Mouse (Mus musculus) C2C12 (cell line): ENCODE measurements around the gene Cdan1. TPM values are rescaled to one million over a fixed set of nuclear protein-coding genes. Genes with fewer than 3 reads are reported as not detected.

Experiments used
- H3K27me3 ChIP-seq: one replicate; pipeline ENCODE4 v1.6.1; 2011; ENCODE audit not compliant: control insufficient read depth, insufficient read depth, insufficient read length
- H3K36me3 ChIP-seq: one replicate; pipeline ENCODE4 v1.6.1; 2011; ENCODE audit not compliant: control insufficient read depth, insufficient read depth
- H3K4me3 ChIP-seq: one replicate; pipeline ENCODE4 v1.5.1; 2011; ENCODE audit warnings: mild to moderate bottlenecking, control low read depth; ENCODE audit not compliant: poor library complexity, insufficient read depth, severe bottlenecking
- H3K79me2 ChIP-seq: one replicate; pipeline ENCODE4 v1.6.1; 2011; ENCODE audit not compliant: control insufficient read depth, insufficient read depth
- H3K79me3 ChIP-seq: one replicate; pipeline ENCODE4 v1.6.1; 2011; ENCODE audit warnings: low read depth, control low read depth
- H3ac ChIP-seq: one replicate; pipeline ENCODE3; 2011; ENCODE audit warnings: low read depth; ENCODE audit not compliant: control insufficient read depth, insufficient read length
- CEBPB ChIP-seq: IDR thresholded peaks from one replicate; pipeline ENCODE4 v1.6.1; 2011; ENCODE audit warnings: low read depth, mild to moderate bottlenecking, control low read depth, moderate library complexity
- CTCF ChIP-seq: IDR thresholded peaks from one replicate; pipeline ENCODE4 v1.5.1; 2011; ENCODE audit not compliant: control insufficient read depth, insufficient read depth, insufficient read length
- FOSL1 ChIP-seq: IDR thresholded peaks from one replicate; pipeline ENCODE4 v1.8.0; 2011; ENCODE audit warnings: mild to moderate bottlenecking, low read length; ENCODE audit not compliant: poor library complexity, insufficient read depth, severe bottlenecking
- MAX ChIP-seq: IDR thresholded peaks from one replicate; pipeline ENCODE4 v1.6.1; 2011; ENCODE audit warnings: mild to moderate bottlenecking, control low read depth
- MYOD1 ChIP-seq: IDR thresholded peaks from one replicate; pipeline ENCODE4 v1.6.1; 2011; ENCODE audit warnings: low read depth; ENCODE audit not compliant: control insufficient read depth, insufficient read length
- MYOG ChIP-seq: IDR thresholded peaks from one replicate; pipeline ENCODE4 v1.6.1; 2011; ENCODE audit not compliant: control insufficient read depth, insufficient read length; ENCODE audit errors: extremely low read depth
- USF1 ChIP-seq: IDR thresholded peaks from one replicate; pipeline ENCODE4 v1.6.1; 2011; ENCODE audit warnings: low read depth, mild to moderate bottlenecking, control low read depth, moderate library complexity
- long read RNA-seq, 2 experiments: library from polyadenylated mRNA; unstranded; transcript quantifications; one replicate each; pipeline ENCODE4 v2.0.0; 2019 to 2020
- polyA plus RNA-seq: library from polyadenylated mRNA; unstranded; fragments of >200 nt; fragmentation: generic; extraction: Trizol; gene quantifications from one replicate; pipeline ENCODE4 v1.2.1, GENCODE M21; 2012; ENCODE audit warnings: missing spikeins

The Cdan1 gene
- polyA plus RNA-seq, result 6.5 TPM
- long read RNA-seq, experiment 1, partial matches to known transcripts, result 1 of 1 reads
- long read RNA-seq, experiment 1, other reads (novel, unspliced or antisense), result 0 of 1 reads
- long read RNA-seq, experiment 2, partial matches to known transcripts, result 3 of 5 reads
- long read RNA-seq, experiment 2, other reads (novel, unspliced or antisense), result 2 of 5 reads

DNA sequence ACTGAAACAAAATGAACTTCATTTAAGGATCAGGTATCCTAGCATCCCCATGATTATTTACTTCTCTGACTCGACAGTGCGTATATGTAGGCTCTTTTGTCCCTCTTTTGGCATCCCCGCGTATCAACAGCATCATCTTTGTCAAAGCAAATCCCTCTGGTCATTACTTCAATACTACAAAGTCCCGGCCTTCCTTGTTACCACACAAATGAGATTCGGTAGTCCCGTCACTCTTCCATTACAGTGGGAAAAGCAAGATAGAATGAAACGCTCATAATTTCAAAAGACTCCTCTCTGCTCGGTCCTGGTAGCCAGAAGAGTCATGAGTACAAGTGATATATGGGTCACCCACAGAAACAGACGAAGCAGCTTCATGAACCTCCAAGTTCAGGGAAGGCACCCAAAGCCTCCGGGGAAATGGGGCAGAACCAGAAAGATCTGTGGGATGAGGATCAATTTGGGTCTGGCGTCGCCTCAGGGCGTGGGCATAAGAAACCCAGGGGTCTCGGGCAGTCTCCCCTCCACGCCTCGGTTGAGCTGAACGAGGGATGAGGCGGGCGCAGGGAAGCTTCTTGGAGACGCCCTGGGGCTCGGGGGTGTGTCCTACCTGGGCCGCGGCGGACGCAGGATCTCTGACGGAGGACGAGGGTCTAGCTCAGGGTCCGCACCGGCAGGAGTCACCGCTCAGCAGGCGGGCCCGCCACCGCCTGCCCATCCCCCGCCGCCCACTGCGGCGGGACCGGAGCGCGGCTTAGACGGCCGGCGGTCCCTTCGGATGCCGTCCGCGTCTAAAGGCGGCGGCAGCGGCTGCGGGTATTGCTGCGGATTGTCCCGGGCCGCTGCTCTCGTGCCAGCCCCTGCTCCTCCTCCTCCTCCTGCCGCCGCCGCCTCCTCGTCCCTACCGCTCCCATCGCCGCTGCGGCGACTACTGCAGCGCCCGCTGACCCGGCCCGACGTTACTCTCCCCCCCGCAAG lies at the start of gene Cdan1:
Gene Cdan1 (minus strand): TSS at position 680 of the 975 bp plus-strand sequence.
- peak within 1 kb of the TSS; percentile 82 for H3ac ChIP-seq
- H3K36me3 ChIP-seq, result no peaks in the 10 kb centered on the region
- H3K27me3 ChIP-seq, result no peaks in the 10 kb centered on the region
- H3K4me3 ChIP-seq, result peak within 1 kb of the TSS; percentile 74
- H3K79me3 ChIP-seq, result peaks cover 5% of the 10 kb centered on the region
- H3K79me2 ChIP-seq, result peaks cover 40% of the 10 kb centered on the region
- no peak for TF ChIP-seq CTCF
- no peak for TF ChIP-seq CEBPB
- TF ChIP-seq MYOD1, result no peak
- TF ChIP-seq FOSL1, result no peak
- no peak for TF ChIP-seq MAX
- no peak for TF ChIP-seq USF1
- TF ChIP-seq MYOG, result no peak

DNA sequence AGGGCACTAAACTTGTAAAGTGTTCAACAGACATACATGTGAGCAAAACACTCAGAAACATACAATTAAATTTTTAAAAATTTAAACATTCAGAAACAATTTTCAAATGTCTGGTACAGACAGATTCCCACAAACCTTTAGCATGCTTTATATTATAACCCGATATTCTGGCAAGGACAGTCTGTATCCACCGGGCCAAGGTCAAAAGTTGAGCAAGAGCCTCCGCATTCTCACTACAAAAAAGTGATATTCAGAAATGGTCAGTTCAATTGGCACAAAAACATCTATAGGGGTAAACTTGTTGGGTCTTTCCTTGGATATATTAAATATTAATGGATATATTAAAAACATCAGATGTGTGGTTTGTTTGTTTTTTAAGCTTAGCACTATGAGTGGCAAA lies 46.4 kb upstream of the Cdan1 start:
- no peaks in the 10 kb centered on the region for H3K27me3 ChIP-seq
- peaks cover 64% of the 10 kb centered on the region for H3K36me3 ChIP-seq
- no peak for TF ChIP-seq MYOD1
- TF ChIP-seq MYOG, result no peak
- H3K79me2 ChIP-seq, result no peaks in the 10 kb centered on the region
- H3ac ChIP-seq, result no peak overlapping the region
- H3K79me3 ChIP-seq, result no peaks in the 10 kb centered on the region
- no peak overlapping the region for H3K4me3 ChIP-seq

DNA sequence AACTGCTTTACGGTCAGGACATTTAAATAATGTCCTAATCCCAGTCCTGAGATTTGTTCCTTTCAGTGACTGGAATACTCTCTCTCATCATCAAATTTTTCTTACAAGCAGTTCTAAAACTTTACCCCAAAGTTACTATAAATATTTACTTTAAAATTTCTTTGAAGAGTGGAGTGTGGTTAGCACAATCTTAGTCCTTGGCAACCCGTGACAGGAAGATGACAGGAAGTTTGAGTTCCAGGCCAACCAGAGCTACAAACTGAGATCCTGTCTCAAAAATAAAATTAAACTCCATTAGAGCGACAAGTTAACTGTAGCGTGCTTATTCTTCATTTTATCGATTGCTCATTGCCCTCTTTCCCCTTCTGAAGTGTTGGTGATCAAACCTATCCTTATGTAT lies 37.7 kb upstream of the Cdan1 start:
- Histone ChIP-seq H3K36me3 (peaks cover 34% of the 10 kb centered on the region), H3ac (no peak overlapping the region), H3K79me3 (no peaks in the 10 kb centered on the region), H3K79me2 (no peaks in the 10 kb centered on the region), H3K4me3 (no peak overlapping the region), H3K27me3 (no peaks in the 10 kb centered on the region)
- TF ChIP-seq FOSL1 (no peak), USF1 (no peak), MYOD1 (no peak), CTCF (no peak), MAX (no peak), MYOG (no peak), CEBPB (no peak)

DNA sequence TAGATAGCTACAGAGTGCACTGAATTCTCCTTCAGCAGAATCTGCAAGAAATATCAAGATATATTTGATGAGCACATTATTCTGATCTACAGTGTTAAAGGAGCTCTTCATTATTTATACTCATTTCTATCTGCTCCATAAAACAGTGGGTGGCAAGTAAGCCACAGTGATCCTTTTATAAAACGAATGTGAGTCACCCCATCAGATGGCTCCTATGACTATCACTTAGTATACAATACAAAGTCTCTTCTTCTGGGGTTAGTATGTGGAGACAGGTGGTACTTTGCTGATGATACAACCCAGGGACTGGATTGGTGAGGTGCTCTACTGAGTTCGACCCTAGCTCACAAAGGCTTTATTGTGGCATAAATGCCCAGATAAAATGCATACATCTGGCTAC lies 23.3 kb upstream of the Cdan1 start:
- no peaks in the 10 kb centered on the region for H3K27me3 ChIP-seq
- no peak overlapping the region for H3ac ChIP-seq
- TF ChIP-seq USF1 (no peak), MYOD1 (no peak), CTCF (no peak), FOSL1 (no peak), CEBPB (no peak), MYOG (no peak), MAX (no peak)
- peaks cover 63% of the 10 kb centered on the region for H3K36me3 ChIP-seq
- H3K4me3 ChIP-seq, result no peak overlapping the region
- H3K79me2 ChIP-seq, result no peaks in the 10 kb centered on the region
- H3K79me3 ChIP-seq, result no peaks in the 10 kb centered on the region

DNA sequence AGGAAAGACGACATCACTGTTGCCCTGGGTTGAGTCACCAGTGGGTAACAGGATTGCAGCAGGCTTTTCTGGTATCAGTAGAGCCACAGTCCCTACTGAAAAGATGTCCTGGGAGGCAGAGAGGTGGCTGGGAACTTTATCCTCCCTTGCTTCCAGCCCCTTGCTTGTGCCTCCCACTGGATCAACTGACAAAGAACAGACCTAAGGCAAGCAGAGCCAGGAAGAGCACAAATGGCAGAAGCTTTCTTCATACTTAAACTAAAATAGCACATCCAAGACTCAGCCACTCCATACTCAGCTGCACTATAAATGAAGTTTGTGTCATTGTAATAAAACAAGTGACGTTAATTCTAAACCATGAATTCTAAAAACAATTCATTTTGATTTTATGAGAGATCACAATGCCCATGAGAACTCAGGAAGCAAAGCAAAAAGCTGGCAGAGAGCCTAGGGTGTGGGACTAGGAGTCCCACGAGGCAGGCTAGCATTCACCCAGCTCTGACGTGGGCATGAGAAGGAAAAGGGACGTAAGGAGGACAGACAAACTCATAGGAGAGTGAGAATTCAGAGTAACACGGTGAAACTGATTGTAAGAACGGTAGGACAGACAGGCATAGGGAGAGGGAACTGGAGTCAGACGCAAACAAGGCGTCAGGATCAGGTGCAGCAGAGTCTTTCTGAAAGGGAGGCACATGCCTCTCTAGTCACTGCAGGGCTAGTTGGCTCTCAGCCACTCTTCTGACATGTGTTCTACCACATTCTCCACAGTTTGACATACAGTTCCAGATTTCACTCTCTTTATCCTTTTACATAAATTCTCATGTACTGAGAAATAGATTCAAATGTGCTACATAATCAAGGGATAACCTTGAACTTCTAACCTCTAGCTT lies 21.8 kb upstream of the Cdan1 start:
- TF ChIP-seq MYOD1 (no peak), USF1 (no peak), MYOG (no peak), MAX (no peak), FOSL1 (no peak), CEBPB (no peak), CTCF (no peak)
- H3K79me2 ChIP-seq, result no peaks in the 10 kb centered on the region
- no peak overlapping the region for H3K4me3 ChIP-seq
- no peaks in the 10 kb centered on the region for H3K79me3 ChIP-seq
- H3ac ChIP-seq, result no peak overlapping the region
- H3K36me3 ChIP-seq, result peaks cover 55% of the 10 kb centered on the region
- no peaks in the 10 kb centered on the region for H3K27me3 ChIP-seq
